Mouse (Mus musculus) cerebellum, adult 2 months (tissue): Measurements from ENCODE around the gene Cd59b. TPM values are rescaled to one million over a fixed set of nuclear protein-coding genes. Genes with fewer than 3 reads are reported as not detected.
"Not testable (repeated sequence)": the region's sequence is repeated elsewhere in the genome, so short reads cannot be mapped to it uniquely, and the experiment has no call there.

Experiments
- DNase-seq, 2 experiments: peaks; one replicate each; pipeline ENCODE4 v3.0.0; 2021
- H3K27ac ChIP-seq: fragments of 200-500 bp; 2 replicates; pipeline ENCODE4 v1.5.1; 2012; ENCODE audit warnings: low read length, control low read depth, inconsistent platforms; ENCODE audit not compliant: insufficient read depth
- H3K27me3 ChIP-seq: fragments of 200-500 bp; 2 replicates; pipeline ENCODE4 v1.6.1; 2012; ENCODE audit warnings: inconsistent platforms, mild to moderate bottlenecking, low read length, moderate library complexity; ENCODE audit not compliant: control insufficient read depth, insufficient read depth
- H3K4me1 ChIP-seq: fragments of 200-500 bp; 2 replicates; pipeline ENCODE4 v1.6.1; 2011; ENCODE audit warnings: low read length; ENCODE audit not compliant: control insufficient read depth, insufficient read depth
- H3K4me3 ChIP-seq: fragments of 200-500 bp; replicated peaks from 2 replicates; pipeline ENCODE3; 2011; ENCODE audit warnings: mild to moderate bottlenecking, low read depth, low read length, control low read depth; ENCODE audit not compliant: insufficient read depth
- CTCF ChIP-seq: fragments of 200-500 bp; IDR thresholded peaks from 2 replicates; pipeline ENCODE4 v1.5.1; 2011; ENCODE audit warnings: low read depth, mild to moderate bottlenecking, control low read depth, low read length, moderate library complexity, borderline replicate concordance; ENCODE audit not compliant: insufficient read depth
- POLR2A ChIP-seq: fragments of 200-500 bp; IDR thresholded peaks from 2 replicates; pipeline ENCODE4 v1.6.1; 2011; ENCODE audit warnings: low read length, control low read depth, borderline replicate concordance; ENCODE audit not compliant: insufficient read depth
- WGBS: fragments of 180-500 bp; shearing (Covaris S2); methylation state at CpG from one replicate; pipeline ENCODE4 v1.1.7; 2018; 5-methylcytosine and 5-hydroxymethylcytosine counted together
- polyA plus RNA-seq: library from polyadenylated mRNA; depleted of rRNA; stranded (reverse); fragments of >200 nt; gene quantifications from 2 replicates; pipeline ENCODE4 v1.2.3, GENCODE M21; 2012

Cd59b gene
- polyA plus RNA-seq, 1 experiment = 11.4 TPM

DNA sequence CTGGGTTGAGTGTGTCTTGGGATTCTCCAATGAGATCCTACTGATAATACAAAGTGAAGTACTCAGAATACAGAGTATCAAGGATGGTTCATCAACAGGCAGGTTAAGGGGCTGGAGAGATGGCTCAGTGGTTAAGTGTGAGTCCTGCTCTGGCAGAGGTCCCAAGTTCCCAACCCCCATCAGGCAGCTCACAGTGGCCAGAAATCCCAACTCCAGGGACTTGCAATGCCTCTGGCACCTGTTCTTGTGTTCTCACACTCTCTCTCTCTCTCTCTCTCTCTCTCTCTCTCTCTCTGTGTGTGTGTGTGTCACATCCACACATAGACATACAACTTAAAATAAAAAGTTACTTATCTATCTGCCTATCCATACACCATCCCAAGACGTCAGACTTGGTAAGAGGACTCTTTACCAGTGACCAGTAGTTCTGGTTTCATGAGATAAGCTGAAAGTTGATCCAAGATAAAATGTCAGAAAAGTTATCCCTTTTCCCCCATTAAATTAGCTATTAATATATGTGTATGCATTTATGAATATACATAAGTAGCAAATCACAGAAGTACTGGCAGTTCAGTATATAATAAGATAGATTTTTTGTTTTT lies 25.1 kb upstream of the Cd59b start:
- Histone ChIP-seq H3K27ac (no peak overlapping the region), H3K27me3 (no peaks in the 10 kb centered on the region), H3K4me3 (no peak overlapping the region), H3K4me1 (no peaks in the 10 kb centered on the region; the same call in 1 of the 2 replicates)
- no peak for DNase-seq
- 82% methylated on average over 1 of the region's 1 CpGs for WGBS
- TF ChIP-seq CTCF = no peak
- no peak for TF ChIP-seq POLR2A

DNA sequence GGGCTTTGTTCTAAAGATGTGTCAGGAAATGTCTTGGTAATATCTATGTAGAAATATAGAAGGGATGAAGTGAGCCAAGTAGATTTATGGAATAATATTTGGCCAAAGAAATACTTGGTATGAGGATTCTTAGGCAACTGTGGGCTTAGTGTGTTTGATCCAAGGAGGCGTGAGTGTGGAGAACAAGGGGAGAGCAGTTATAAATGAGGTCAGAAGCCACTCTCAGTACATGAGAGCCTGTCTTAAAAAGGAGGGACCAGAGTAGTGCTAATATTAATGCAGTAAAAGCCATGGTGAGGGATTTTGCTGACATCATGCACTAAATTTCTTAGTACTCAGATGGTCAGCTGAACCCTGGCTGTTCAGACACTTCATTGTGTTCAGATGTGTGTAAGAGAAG lies 11.3 kb upstream of the Cd59b start:
- 90% methylated on average over 1 of the region's 1 CpGs for WGBS
- DNase-seq = no peak
- no peak overlapping the region for H3K4me3 ChIP-seq
- H3K27me3 ChIP-seq = no peaks in the 10 kb centered on the region
- no peaks in the 10 kb centered on the region for H3K4me1 ChIP-seq
- TF ChIP-seq CTCF = no peak
- TF ChIP-seq POLR2A = no peak
- no peak overlapping the region for H3K27ac ChIP-seq

GRCm38 (mm10) chr2:104058954-104059353 lies 10.7 kb upstream of the Cd59b start:
- TF ChIP-seq CTCF = no peak
- TF ChIP-seq POLR2A = no peak
- Histone ChIP-seq H3K4me1 (no peaks in the 10 kb centered on the region), H3K4me3 (no peak overlapping the region), H3K27me3 (no peaks in the 10 kb centered on the region), H3K27ac (no peak overlapping the region)
- DNase-seq = no peak
- WGBS = 87% methylated on average over 4 of the region's 4 CpGs

GRCm38 (mm10) chr2:104059786-104060185 lies 9.9 kb upstream of the Cd59b start:
- 89% methylated on average over 10 of the region's 10 CpGs for WGBS
- H3K4me1 ChIP-seq = no peaks in the 10 kb centered on the region
- DNase-seq = no peak
- no peak overlapping the region for H3K27ac ChIP-seq
- TF ChIP-seq CTCF (no peak), POLR2A (no peak)
- no peaks in the 10 kb centered on the region for H3K27me3 ChIP-seq
- H3K4me3 ChIP-seq = no peak overlapping the region

DNA sequence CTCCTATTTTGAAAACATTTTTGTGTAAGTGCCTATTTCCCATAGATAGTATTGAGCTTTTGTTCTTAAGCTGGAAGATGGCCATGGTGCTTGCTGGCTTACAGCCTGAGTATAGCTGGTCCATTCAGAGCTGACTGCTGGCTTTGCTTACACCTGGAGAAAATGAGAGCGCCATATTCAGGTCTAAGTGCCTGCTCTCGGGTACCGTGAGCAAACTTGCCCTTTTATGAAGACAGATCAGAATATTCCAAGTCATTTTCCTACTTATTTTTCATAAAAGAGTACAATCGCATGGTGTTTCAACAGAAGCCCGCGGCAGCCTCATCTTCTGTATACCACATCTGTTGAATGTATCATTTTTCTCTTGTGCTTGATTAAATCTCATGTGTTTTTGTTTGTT lies 8.7 kb upstream of the Cd59b start:
- H3K27ac ChIP-seq = no peak overlapping the region
- WGBS = 96% methylated on average over 6 of the region's 6 CpGs
- no peak for TF ChIP-seq CTCF
- no peak for TF ChIP-seq POLR2A
- DNase-seq = no peak
- H3K27me3 ChIP-seq = no peaks in the 10 kb centered on the region
- H3K4me1 ChIP-seq = no peaks in the 10 kb centered on the region
- no peak overlapping the region for H3K4me3 ChIP-seq

- TF ChIP-seq CTCF (no peak), POLR2A (no peak)
- no peak overlapping the region for H3K27ac ChIP-seq
- H3K4me1 ChIP-seq = no peaks in the 10 kb centered on the region
- DNase-seq = no peak
- H3K27me3 ChIP-seq = no peaks in the 10 kb centered on the region
- H3K4me3 ChIP-seq = no peak overlapping the region
These were observed 7.0 kb upstream of the Cd59b start for GRCm38 (mm10) chr2:104062665-104063064.

DNA sequence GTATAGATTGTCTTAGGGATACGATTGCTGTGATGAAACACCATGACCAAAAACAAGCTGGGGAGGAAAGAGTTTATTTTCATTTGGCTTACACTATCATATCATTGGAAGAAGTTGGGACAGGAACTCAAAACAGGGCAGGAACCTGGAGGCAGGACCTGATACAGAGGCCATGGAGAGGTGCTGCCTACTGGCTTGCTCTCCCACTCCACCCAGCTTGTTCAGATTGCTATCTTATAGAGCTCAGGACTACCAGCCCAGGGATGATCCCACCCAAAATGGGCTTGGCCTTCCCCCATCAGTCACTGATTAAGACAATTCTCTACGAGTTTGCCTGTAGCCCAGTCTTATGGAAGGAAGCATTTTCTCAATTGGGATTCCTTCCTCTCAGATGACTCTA lies 5.5 kb upstream of the Cd59b start:
- Histone ChIP-seq H3K27ac (no peak overlapping the region), H3K4me1 (no peaks in the 10 kb centered on the region), H3K27me3 (no peaks in the 10 kb centered on the region), H3K4me3 (no peak overlapping the region)
- 90% methylated on average over 2 of the region's 2 CpGs for WGBS
- TF ChIP-seq POLR2A (no peak), CTCF (no peak)
- no peak for DNase-seq

GRCm38 (mm10) chr2:104065526-104065925 lies 4.1 kb upstream of the Cd59b start, which contains the start of gene Gm10912:
Gene Gm10912, plus strand, starts transcription at chr2:104065826.
- DNase-seq, H3K4me3 ChIP-seq, H3K4me1 ChIP-seq, H3K27ac ChIP-seq, H3K27me3 ChIP-seq: not testable (repeated sequence)
- 82% methylated on average over 6 of the region's 6 CpGs for WGBS

GRCm38 (mm10) chr2:104068450-104068849 lies 1.2 kb upstream of the Cd59b start, which contains the start of gene Gm10799:
Gene Gm10799, minus strand, starts transcription at chr2:104068550.
- not testable (repeated sequence) for H3K4me1 ChIP-seq, H3K27ac ChIP-seq, H3K4me3 ChIP-seq, DNase-seq, H3K27me3 ChIP-seq
- WGBS = 95% methylated on average over 7 of the region's 7 CpGs

GRCm38 (mm10) chr2:104078285-104078684 lies 8.6 kb downstream of the Cd59b start:
- not testable (repeated sequence) for DNase-seq, H3K27ac ChIP-seq
- 78% methylated on average over 5 of the region's 5 CpGs for WGBS

GRCm38 (mm10) chr2:104081436-104082050 lies 11.9 kb downstream of the Cd59b start:
- WGBS = no CpG with 5 or more reads among the region's 1 CpGs
- not testable (repeated sequence) for DNase-seq, H3K4me3 ChIP-seq, H3K27ac ChIP-seq, H3K27me3 ChIP-seq, H3K4me1 ChIP-seq

More at GRCm38 (mm10) chr2:104078285-104078684, 8.6 kb downstream of the Cd59b start:
- H3K4me1 ChIP-seq, H3K4me3 ChIP-seq, H3K27me3 ChIP-seq: not testable (repeated sequence)
